Mouse (Mus musculus): ENCODE results near the gene Hck.
A peak's percentile ranks its signal among the peaks of the same experiment; 100 is the strongest.

Gene Hck

GRCm38 (mm10) chr2:153108313-153109264 is at the start of gene Hck:
Gene Hck (plus strand): TSS chr2:153108468.
- peak; percentile 50 for DNase-seq (ENCODE audit: low spot score)

DNA sequence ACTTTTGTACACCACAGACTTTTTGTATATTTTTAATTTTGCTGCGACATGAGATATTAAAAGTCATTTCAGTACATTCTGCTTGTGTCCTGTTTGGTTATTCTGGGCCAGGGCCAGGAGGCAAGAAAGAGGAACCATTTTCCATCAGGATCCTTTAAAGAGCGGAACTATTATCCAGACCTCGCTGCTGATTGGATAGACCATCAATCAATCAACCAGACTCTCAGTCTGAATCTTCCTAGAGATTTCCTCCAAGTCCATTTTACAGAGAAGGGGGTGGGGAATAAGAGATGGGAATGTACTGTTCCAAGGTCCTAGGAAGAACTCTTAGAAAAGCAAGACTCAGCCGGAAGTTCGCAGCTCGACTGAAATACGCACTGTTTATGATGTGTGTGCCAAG is 48.1 kb upstream of the Hck start:
- peak; percentile 62 for DNase-seq (ENCODE audit: low spot score)

DNA sequence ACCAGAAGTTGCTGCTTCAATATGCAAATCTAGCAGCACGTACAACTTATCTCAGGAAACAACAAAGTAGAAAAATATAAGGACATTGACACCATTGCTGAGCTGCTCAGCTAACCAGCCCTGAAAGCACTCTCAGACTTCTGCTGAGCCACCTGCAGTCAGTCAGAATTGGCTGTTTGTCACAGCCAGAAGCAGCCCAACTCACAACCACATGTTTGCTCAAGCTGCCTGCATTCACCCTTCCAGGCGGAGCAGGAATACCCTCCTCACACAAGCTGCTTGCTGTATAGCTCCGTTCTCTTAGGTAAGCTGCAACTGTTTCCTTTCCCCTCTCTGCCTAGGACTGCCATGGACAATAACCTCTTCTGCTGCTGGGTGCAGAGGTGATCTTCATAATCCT is 44.9 kb upstream of the Hck start:
- DNase-seq (ENCODE audit: low spot score), result no peak

- DNase-seq (ENCODE audit: low spot score), result no peak
Measured at GRCm38 (mm10) chr2:153064190-153064970, 43.9 kb upstream of the Hck start.

GRCm38 (mm10) chr2:153065747-153066508 is 42.3 kb upstream of the Hck start, which contains the start of gene Ccm2l:
Gene Ccm2l (plus strand): TSS chr2:153065955.
- no peak for DNase-seq (ENCODE audit: low spot score)

GRCm38 (mm10) chr2:153066991-153067390 is 41.3 kb upstream of the Hck start:
- no peak for DNase-seq (ENCODE audit: low spot score)

GRCm38 (mm10) chr2:153070762-153071490 is 37.3 kb upstream of the Hck start:
- peak; percentile 72 for DNase-seq (ENCODE audit: low spot score)

- DNase-seq (ENCODE audit: low spot score), result peak; percentile 22
Measured at GRCm38 (mm10) chr2:153071491-153072184, 36.6 kb upstream of the Hck start.

DNA sequence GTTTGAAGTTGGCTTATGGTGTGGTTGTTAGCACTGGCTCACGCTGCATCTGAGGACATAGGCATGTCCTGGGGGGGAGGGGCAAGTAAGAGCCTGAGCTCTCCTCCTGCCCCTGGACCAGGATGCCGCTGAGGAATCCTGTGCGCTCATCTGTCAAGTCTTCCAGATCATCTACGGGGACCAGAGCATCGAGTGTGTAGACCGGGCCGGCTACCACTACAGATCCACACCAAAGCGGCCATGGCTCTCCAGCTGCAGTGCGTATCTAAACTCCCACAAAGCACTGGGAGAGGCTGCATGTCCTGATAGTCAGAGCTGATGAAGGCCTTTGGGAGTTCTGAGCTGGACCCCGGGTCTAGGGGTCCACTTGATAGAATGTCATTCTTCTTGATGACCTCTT is 33.6 kb upstream of the Hck start:
- DNase-seq (ENCODE audit: low spot score), result no peak

GRCm38 (mm10) chr2:153075961-153076360 is 32.3 kb upstream of the Hck start:
- DNase-seq (ENCODE audit: low spot score), result no peak

DNA sequence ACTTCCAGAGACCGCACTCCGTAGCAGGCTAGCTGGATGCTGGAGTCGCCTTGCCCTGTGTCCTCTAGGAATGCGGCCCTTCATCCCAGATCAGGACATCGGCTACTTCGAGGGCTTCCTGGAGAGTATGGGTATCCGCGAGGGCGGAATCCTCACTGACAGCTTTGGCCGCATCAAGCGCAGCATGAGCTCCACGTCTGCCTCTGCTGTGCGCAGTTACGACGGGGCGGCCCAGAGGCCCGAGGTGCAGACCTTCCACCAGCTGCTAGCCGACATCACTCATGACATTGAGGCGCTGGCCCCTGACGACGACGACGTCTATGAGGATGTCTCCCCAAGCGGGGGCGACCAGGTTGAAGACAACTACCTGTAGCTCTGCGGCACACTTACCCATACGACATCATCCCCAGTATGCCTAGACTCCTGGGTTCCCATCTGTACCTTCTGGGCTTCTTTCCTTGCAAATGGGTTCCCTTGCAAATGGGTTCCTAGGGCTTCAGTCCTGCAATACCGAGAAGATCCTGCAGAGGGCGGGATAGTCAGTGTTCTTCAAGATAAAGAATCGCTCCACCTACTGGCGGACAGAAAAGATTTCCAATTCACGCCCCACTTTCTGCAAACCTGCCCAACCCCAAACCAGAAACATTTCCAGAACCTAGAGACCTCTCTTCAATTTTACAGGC is 27.3 kb upstream of the Hck start:
- DNase-seq (ENCODE audit: low spot score), result peak; percentile 77

GRCm38 (mm10) chr2:153081866-153082265 is 26.4 kb upstream of the Hck start:
- DNase-seq (ENCODE audit: low spot score), result no peak

- DNase-seq (ENCODE audit: low spot score), result no peak
Measured at GRCm38 (mm10) chr2:153083275-153083674, 25.0 kb upstream of the Hck start.

GRCm38 (mm10) chr2:153083824-153084223 is 24.4 kb upstream of the Hck start:
- no peak for DNase-seq (ENCODE audit: low spot score)

GRCm38 (mm10) chr2:153084261-153084976 is 23.8 kb upstream of the Hck start:
- DNase-seq (ENCODE audit: low spot score), result no peak

DNA sequence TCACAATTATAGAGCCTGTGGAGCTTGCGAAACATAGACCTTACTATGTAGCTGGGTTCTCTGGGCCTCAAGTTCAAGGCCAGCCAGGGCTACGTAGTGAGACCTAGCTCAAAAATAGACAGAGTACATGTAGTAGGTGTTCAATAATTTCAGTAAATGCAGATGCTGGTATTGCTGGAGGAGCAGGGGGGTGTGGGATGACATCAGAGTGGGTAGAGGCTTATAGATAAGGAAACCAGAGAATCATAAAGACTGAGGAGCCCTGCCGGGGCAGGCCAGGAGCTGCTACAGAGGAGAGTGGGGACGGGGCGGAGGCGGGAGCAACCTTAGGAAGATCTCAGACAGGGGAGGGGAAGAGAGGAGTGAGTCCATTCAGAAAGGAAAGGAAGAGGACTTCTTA is 22.7 kb upstream of the Hck start:
- no peak for DNase-seq (ENCODE audit: low spot score)

- DNase-seq (ENCODE audit: low spot score), result no peak
Measured at GRCm38 (mm10) chr2:153086166-153086565, 22.1 kb upstream of the Hck start.

GRCm38 (mm10) chr2:153087091-153087490 is 21.2 kb upstream of the Hck start:
- no peak for DNase-seq (ENCODE audit: low spot score)

GRCm38 (mm10) chr2:153089316-153089715 is 19.0 kb upstream of the Hck start:
- no peak for DNase-seq (ENCODE audit: low spot score)
